Mouse (Mus musculus): ENCODE results near the gene Pimreg. TPM values are rescaled to one million over a fixed set of nuclear protein-coding genes. Genes with fewer than 3 reads are reported as not detected.

The Pimreg gene
- polyA plus RNA-seq, 1 experiment: 0.92 TPM

- H3K4me1 ChIP-seq (ENCODE audit: control insufficient read depth, insufficient read depth, low read length): peaks cover 10% of the 10 kb centered on the region
- H3K4me3 ChIP-seq (ENCODE audit: insufficient read depth, low read length): no peak overlapping the region
- H3K27ac ChIP-seq (ENCODE audit: insufficient read depth, low read length): no peak overlapping the region
- TF ChIP-seq CTCF (IDR thresholded peaks at IDR 0.05; ENCODE audit: extremely low read depth, insufficient read depth, low read length): no peak
- TF ChIP-seq POLR2A (IDR thresholded peaks at IDR 0.05; ENCODE audit: extremely low read depth, insufficient read depth, low read length): no peak
Observed at GRCm38 (mm10) chr11:72072331-72072905, 30.6 kb downstream of the Pimreg start.

DNA sequence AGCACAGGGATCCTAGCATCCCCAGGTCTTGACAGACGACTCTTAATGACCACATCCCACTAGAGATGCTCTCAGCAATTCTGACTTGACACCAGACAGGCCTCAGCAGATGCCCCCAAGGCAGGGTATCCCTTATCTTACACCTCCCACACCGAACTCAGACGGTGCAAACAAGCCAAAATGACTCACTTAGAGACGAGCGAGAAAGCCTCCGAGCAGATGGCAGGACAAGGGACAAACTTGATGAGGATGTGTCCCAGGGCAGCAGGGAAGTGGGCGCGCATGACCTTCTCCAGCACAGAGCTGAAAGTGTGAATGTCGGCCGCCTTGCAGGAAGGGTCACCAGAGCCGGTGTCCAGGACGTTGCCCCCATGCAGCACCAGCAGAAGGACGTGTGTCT lies 32.4 kb downstream of the Pimreg start:
- no peak for TF ChIP-seq POLR2A (IDR thresholded peaks at IDR 0.05; ENCODE audit: extremely low read depth, insufficient read depth, low read length)
- no peak for TF ChIP-seq CTCF (IDR thresholded peaks at IDR 0.05; ENCODE audit: extremely low read depth, insufficient read depth, low read length)
- H3K4me1 ChIP-seq (ENCODE audit: control insufficient read depth, insufficient read depth, low read length): peaks cover 10% of the 10 kb centered on the region
- H3K4me3 ChIP-seq (ENCODE audit: insufficient read depth, low read length): no peak overlapping the region
- H3K27ac ChIP-seq (ENCODE audit: insufficient read depth, low read length): no peak overlapping the region

DNA sequence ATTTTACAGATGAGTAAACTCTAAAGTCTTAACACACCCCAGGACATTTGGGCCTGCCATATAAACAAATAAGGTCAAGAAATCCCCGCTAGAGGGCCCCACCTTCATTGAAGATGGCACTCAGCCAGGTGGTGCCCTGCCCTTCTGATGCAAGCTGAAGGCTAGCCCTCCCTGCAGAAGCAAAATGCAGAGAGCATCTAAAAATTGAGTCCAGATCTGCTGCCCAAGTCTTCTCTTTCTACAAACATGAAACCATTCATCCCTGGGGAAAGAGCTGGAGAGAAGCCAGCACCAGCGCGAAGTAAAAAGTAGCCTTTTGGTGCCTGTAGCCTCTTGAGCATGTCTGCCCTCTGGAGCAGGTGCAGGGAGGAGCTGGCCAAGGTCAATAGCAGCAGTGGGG lies 36.2 kb downstream of the Pimreg start:
- Histone ChIP-seq H3K4me3 (ENCODE audit: insufficient read depth, low read length) (no peak overlapping the region), H3K4me1 (ENCODE audit: control insufficient read depth, insufficient read depth, low read length) (peaks cover 9% of the 10 kb centered on the region), H3K27ac (ENCODE audit: insufficient read depth, low read length) (no peak overlapping the region)
- no peak for TF ChIP-seq POLR2A (IDR thresholded peaks at IDR 0.05; ENCODE audit: extremely low read depth, insufficient read depth, low read length)
- no peak for TF ChIP-seq CTCF (IDR thresholded peaks at IDR 0.05; ENCODE audit: extremely low read depth, insufficient read depth, low read length)

GRCm38 (mm10) chr11:72078647-72079046 lies 36.8 kb downstream of the Pimreg start:
- Histone ChIP-seq H3K27ac (ENCODE audit: insufficient read depth, low read length) (no peak overlapping the region), H3K4me3 (ENCODE audit: insufficient read depth, low read length) (no peak overlapping the region), H3K4me1 (ENCODE audit: control insufficient read depth, insufficient read depth, low read length) (peaks cover 9% of the 10 kb centered on the region)
- TF ChIP-seq POLR2A (IDR thresholded peaks at IDR 0.05; ENCODE audit: extremely low read depth, insufficient read depth, low read length) (no peak), CTCF (IDR thresholded peaks at IDR 0.05; ENCODE audit: extremely low read depth, insufficient read depth, low read length) (no peak)

DNA sequence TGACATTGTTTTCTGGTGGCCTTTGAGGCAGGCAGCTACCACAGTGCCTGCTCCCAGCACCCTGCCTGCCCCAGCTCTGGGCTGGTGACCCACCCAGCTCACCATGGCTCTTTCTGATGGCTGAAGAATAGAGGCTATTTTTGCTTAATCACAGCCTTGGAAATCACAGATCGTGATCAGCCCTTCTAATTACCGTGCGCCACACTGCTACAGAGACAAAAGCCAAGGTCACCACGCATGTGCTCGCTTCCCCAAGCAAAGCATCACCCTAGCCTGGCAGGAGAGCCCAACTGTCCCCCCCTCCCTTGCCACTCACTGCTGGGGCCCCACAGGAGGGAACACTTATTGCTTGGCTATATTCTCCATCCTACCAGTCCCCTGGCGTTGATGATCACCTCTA lies 38.6 kb downstream of the Pimreg start:
- no peak overlapping the region for H3K27ac ChIP-seq (ENCODE audit: insufficient read depth, low read length)
- no peak for TF ChIP-seq POLR2A (IDR thresholded peaks at IDR 0.05; ENCODE audit: extremely low read depth, insufficient read depth, low read length)
- TF ChIP-seq CTCF (IDR thresholded peaks at IDR 0.05; ENCODE audit: extremely low read depth, insufficient read depth, low read length): no peak
- H3K4me3 ChIP-seq (ENCODE audit: insufficient read depth, low read length): no peak overlapping the region
- H3K4me1 ChIP-seq (ENCODE audit: control insufficient read depth, insufficient read depth, low read length): peaks cover 6% of the 10 kb centered on the region; the same call in 1 of the 2 replicates

DNA sequence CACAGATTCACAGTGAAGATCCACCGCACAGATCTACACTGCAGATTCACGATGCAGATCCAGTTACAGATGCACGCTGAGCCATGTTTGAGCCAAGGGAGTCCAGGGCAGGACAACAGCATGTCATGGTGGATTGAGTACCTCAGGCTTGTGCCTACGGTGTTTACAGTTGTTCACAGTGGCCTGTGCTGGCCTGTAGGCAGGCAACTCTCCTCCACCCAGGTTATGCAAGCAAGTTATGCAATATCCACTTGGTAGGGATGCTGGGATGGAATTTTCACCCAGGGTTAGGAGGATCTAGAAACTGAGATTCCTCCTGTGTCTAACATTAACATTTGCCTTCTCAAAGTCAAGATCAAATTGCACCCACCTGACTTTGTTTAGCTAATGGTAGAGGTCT lies 40.8 kb downstream of the Pimreg start:
- Histone ChIP-seq H3K27ac (ENCODE audit: insufficient read depth, low read length) (no peak overlapping the region), H3K4me3 (ENCODE audit: insufficient read depth, low read length) (no peak overlapping the region), H3K4me1 (ENCODE audit: control insufficient read depth, insufficient read depth, low read length) (peaks cover 17% of the 10 kb centered on the region)
- TF ChIP-seq POLR2A (IDR thresholded peaks at IDR 0.05; ENCODE audit: extremely low read depth, insufficient read depth, low read length) (no peak), CTCF (IDR thresholded peaks at IDR 0.05; ENCODE audit: extremely low read depth, insufficient read depth, low read length) (no peak)

- no peak for TF ChIP-seq CTCF (IDR thresholded peaks at IDR 0.05; ENCODE audit: extremely low read depth, insufficient read depth, low read length)
- no peak overlapping the region for H3K27ac ChIP-seq (ENCODE audit: insufficient read depth, low read length)
- peaks cover 17% of the 10 kb centered on the region for H3K4me1 ChIP-seq (ENCODE audit: control insufficient read depth, insufficient read depth, low read length)
- H3K4me3 ChIP-seq (ENCODE audit: insufficient read depth, low read length): no peak overlapping the region
Observed at GRCm38 (mm10) chr11:72084337-72084736, 42.5 kb downstream of the Pimreg start.

DNA sequence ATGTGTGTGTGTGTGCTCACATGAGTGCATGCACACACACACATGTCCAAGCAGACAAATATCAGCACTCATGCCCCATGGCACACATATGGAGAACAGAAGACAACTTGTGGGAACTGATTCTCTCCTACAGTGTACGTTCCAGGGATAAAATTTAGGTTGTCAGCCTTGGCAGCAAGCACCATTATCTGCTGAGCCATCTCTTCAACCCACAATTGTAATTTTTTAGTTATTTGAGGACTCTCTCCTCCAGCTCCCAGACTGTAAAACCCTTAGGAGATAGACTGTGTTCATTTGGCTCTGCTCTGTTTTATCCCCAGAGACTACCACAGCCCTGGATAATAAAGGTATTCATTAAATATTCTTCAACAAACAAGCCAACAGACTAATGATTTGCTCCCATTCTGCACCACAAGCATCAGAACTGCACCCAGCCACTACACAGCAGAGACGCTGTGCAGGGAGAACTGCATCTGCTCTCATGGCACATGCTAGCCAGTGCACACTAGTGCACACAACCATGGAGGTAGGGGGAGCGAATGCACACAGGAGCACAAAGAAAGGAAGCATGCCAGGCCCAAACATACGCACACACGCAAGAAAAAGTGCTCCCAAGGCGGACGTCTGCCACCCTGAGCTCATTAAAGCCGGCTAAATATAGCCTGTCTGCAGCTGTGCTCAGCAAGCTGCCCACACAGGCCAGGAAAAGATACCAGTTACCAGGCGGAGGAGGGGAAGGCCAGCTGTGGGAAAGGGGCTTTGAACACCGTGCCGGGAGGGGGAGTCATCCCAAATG lies 44.6 kb downstream of the Pimreg start:
- no peak overlapping the region for H3K4me3 ChIP-seq (ENCODE audit: insufficient read depth, low read length)
- TF ChIP-seq CTCF (IDR thresholded peaks at IDR 0.05; ENCODE audit: extremely low read depth, insufficient read depth, low read length) (no peak), POLR2A (IDR thresholded peaks at IDR 0.05; ENCODE audit: extremely low read depth, insufficient read depth, low read length) (0 out of 2 replicates have a peak, but pooled peaks have one; percentile 20)
- H3K4me1 ChIP-seq (ENCODE audit: control insufficient read depth, insufficient read depth, low read length): peaks cover 18% of the 10 kb centered on the region
- peak overlapping the region; percentile 68 for H3K27ac ChIP-seq (ENCODE audit: insufficient read depth, low read length)

DNA sequence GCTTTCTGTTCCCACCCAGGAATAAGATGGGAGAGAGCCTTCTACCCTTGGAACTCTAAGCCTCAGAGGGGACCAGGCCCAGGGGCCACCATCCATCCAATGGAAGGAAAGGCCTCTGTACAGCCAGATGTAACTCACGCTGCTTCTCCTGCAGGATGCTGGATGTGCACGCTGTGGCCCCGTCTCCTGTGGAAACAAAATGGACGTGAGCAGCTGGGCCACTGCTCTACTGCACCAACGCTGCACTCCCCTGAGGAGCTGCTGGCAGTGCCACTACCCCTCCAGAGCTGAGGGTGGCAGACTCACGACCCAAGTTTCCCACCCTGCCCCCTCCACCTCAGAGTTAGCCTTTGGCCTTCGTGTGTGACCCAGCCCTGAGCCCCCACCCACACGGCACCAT lies 50.6 kb downstream of the Pimreg start:
- TF ChIP-seq CTCF (IDR thresholded peaks at IDR 0.05; ENCODE audit: extremely low read depth, insufficient read depth, low read length): no peak
- no peak for TF ChIP-seq POLR2A (IDR thresholded peaks at IDR 0.05; ENCODE audit: extremely low read depth, insufficient read depth, low read length)
- peaks cover 2% of the 10 kb centered on the region; the same call in 1 of the 2 replicates for H3K4me1 ChIP-seq (ENCODE audit: control insufficient read depth, insufficient read depth, low read length)
- no peak overlapping the region for H3K27ac ChIP-seq (ENCODE audit: insufficient read depth, low read length)
- no peak overlapping the region for H3K4me3 ChIP-seq (ENCODE audit: insufficient read depth, low read length)

DNA sequence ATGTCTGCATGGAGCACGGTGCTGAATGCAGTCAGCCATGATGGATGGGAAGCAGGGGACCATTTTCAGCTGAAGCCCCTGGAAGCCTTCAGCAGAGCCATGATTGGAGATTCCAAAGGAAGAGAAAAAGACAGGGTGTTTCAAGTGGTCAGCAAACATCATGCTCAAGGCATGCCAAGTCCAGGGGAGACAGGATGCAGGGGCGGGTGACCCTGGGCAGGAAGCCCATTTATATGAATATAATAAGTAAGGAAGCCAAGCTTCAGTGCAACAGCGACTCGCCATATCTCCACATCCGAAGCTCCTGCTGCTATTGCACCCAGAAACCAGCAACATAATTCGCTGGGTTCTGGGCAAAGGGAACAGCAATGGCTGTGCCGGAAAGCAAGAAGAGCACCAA lies 52.6 kb downstream of the Pimreg start:
- H3K27ac ChIP-seq (ENCODE audit: insufficient read depth, low read length): no peak overlapping the region
- H3K4me1 ChIP-seq (ENCODE audit: control insufficient read depth, insufficient read depth, low read length): peaks cover 7% of the 10 kb centered on the region
- TF ChIP-seq CTCF (IDR thresholded peaks at IDR 0.05; ENCODE audit: extremely low read depth, insufficient read depth, low read length) (no peak), POLR2A (IDR thresholded peaks at IDR 0.05; ENCODE audit: extremely low read depth, insufficient read depth, low read length) (no peak)

More for the DNA sequence above, 52.6 kb downstream of the Pimreg start:
- H3K4me3 ChIP-seq (ENCODE audit: insufficient read depth, low read length): no peak overlapping the region
